Mouse (Mus musculus) thymus, adult 2 months (tissue): ENCODE measurements at regions not wholly inside any gene's neighbourhood (a gene's known extent, or its start where the extent isn't known, plus 50 kb on each side); places are given as distances from the start of the nearest gene placed in this dataset.

Experiments used
- CTCF ChIP-seq: fragments of 200-500 bp; IDR thresholded peaks from 2 replicates; pipeline ENCODE4 v1.5.1; 2012; ENCODE audit warnings: mild to moderate bottlenecking, control low read depth, low read length, moderate library complexity, borderline replicate concordance; ENCODE audit not compliant: control insufficient read depth, poor library complexity, insufficient read depth; ENCODE audit errors: extremely low read depth
- POLR2A ChIP-seq: fragments of 200-500 bp; IDR thresholded peaks from 2 replicates; pipeline ENCODE4 v1.6.1; 2012; ENCODE audit warnings: mild to moderate bottlenecking, low read length, control low read depth, moderate library complexity; ENCODE audit not compliant: control insufficient read depth, poor library complexity, insufficient read depth; ENCODE audit errors: extremely low read depth

DNA sequence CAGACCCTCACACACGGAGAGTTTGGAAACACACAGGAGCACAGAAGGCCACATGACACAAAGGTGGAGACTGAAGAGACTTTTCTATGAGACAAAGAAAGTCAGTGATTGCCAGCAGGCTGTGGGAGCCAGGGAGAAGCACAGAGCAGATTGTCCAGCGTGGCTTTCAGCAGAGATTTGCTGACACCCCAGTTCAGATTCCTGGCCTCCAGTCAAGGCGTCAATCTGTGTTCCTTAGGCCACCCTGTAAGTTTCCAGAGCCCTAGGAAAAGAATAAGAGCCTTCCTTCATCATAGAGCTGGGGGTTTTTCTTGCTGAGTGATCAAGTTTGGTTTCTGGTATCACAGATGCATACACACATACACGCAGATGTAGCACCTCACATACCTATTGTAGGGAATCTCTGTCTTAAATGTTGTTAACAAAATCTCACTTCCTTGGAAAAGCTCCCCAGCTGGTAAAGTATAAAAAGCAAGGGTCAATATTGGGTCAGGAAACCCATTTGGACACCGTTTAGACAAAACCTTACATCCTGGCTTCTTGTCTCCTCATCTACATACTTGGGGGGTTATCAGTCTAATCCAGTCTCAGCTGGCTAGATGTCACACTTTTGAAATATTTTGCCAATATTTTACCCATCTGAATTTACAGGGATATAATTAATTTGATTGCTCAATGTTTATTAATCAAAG, 58.9 kb downstream of the 3110018I06Rik start:
- TF ChIP-seq CTCF (no peak), POLR2A (no peak)
